In genomic region chr11:103862951-103863350, GRCm38 (mm10) we compare ENCODE assay signal across 22 mouse cellular contexts.
A peak's percentile ranks its signal among the peaks of the same experiment; 100 is the strongest.
DNase-seq lines count a peak whose midpoint lies in the region; ATAC-seq and TF ChIP-seq lines count a peak whose summit lies in the region.
"Had no signal": no experiment of that assay in that cellular context is flagged by ENCODE, and none has a peak within 500 bp of the region (broad histone marks: within the 10 kb centered on the region; RNA-seq: fewer than 3 reads in every experiment).

No protein-coding gene starts in this region.

- WGBS in heart, embryonic 10.5 days, result 54% methylated on average over 8 of the region's 8 CpGs
- 62% methylated on average over 8 of the region's 8 CpGs for WGBS in liver, embryonic 14.5 days (ENCODE audit: insufficient replicate concordance)
- WGBS in liver, postnatal 0 days (ENCODE audit: insufficient replicate concordance), result 59% methylated on average over 8 of the region's 8 CpGs
- 92% methylated on average over 8 of the region's 8 CpGs for WGBS in forebrain, embryonic 10.5 days
- 69% methylated on average over 8 of the region's 8 CpGs for WGBS in kidney, embryonic 14.5 days

- no peaks in the 10 kb centered on the region for H3K9me3 ChIP-seq in heart, embryonic 10.5 days
- no peaks in the 10 kb centered on the region for H3K9me3 ChIP-seq in liver, embryonic 14.5 days (ENCODE audit: control insufficient read depth, low read length)
- H3K9me3 ChIP-seq in liver, postnatal 0 days (ENCODE audit: low read length), result no peaks in the 10 kb centered on the region
- no peaks in the 10 kb centered on the region for H3K9me3 ChIP-seq in forebrain, embryonic 10.5 days
- H3K9me3 ChIP-seq in kidney, embryonic 14.5 days (ENCODE audit: control insufficient read depth, low read length), result no peaks in the 10 kb centered on the region
- H3K9me3 ChIP-seq: forebrain, embryonic 15.5 days; heart, embryonic 12.5 days; heart, embryonic 15.5 days; hindbrain, embryonic 10.5 days; hindbrain, embryonic 13.5 days had no signal

- no peaks in the 10 kb centered on the region for H3K27me3 ChIP-seq in heart, embryonic 10.5 days (ENCODE audit: insufficient read depth, poor library complexity, severe bottlenecking)
- H3K27me3 ChIP-seq in liver, embryonic 14.5 days (ENCODE audit: control insufficient read depth, insufficient read depth, low read length), result no peaks in the 10 kb centered on the region
- H3K27me3 ChIP-seq in liver, postnatal 0 days (ENCODE audit: insufficient read depth, low read length), result no peaks in the 10 kb centered on the region
- no peaks in the 10 kb centered on the region for H3K27me3 ChIP-seq in forebrain, embryonic 10.5 days (ENCODE audit: poor library complexity, severe bottlenecking)
- no peaks in the 10 kb centered on the region for H3K27me3 ChIP-seq in kidney, embryonic 14.5 days (ENCODE audit: control insufficient read depth, insufficient read depth, low read length)
- H3K27me3 ChIP-seq: forebrain, embryonic 15.5 days; heart, embryonic 12.5 days; heart, embryonic 15.5 days; hindbrain, embryonic 13.5 days had no signal

- no peaks in the 10 kb centered on the region; the same call in 1 of the 2 replicates for H3K4me1 ChIP-seq in heart, embryonic 10.5 days
- no peaks in the 10 kb centered on the region; a peak in 1 of 4 replicates for H3K4me1 ChIP-seq in liver, embryonic 14.5 days (replicated peaks; ENCODE audit: control insufficient read depth in 2 of 2, insufficient read depth in 2 of 2, low read length in 1 of 2)
- no peaks in the 10 kb centered on the region for H3K4me1 ChIP-seq in liver, postnatal 0 days (ENCODE audit: insufficient read depth)
- peaks cover 15% of the 10 kb centered on the region for H3K4me1 ChIP-seq in forebrain, embryonic 10.5 days
- H3K4me1 ChIP-seq in kidney, embryonic 14.5 days (ENCODE audit: control insufficient read depth, insufficient read depth, low read length), result no peaks in the 10 kb centered on the region
- H3K4me1 ChIP-seq: forebrain, embryonic 15.5 days; heart, embryonic 12.5 days; heart, embryonic 15.5 days; hindbrain, embryonic 13.5 days had no signal

- no peak for TF ChIP-seq CTCF in liver, embryonic 14.5 days (IDR thresholded peaks at IDR 0.05; ENCODE audit: low read depth)
- no peak for TF ChIP-seq CTCF in liver, postnatal 0 days (IDR thresholded peaks at IDR 0.05; ENCODE audit: low read depth)

- H3K4me3 ChIP-seq in heart, embryonic 10.5 days, result no peak overlapping the region
- no peak overlapping the region for H3K4me3 ChIP-seq in liver, embryonic 14.5 days (ENCODE audit: insufficient read depth in 1 of 2, low read depth in 2 of 2, low read length in 2 of 2)
- H3K4me3 ChIP-seq in liver, postnatal 0 days (ENCODE audit: low read depth, low read length), result no peak overlapping the region
- no peak overlapping the region for H3K4me3 ChIP-seq in forebrain, embryonic 10.5 days
- no peak overlapping the region for H3K4me3 ChIP-seq in kidney, embryonic 14.5 days (ENCODE audit: low read length)
- H3K4me3 ChIP-seq: forebrain, embryonic 15.5 days; heart, embryonic 12.5 days; heart, embryonic 15.5 days; hindbrain, embryonic 10.5 days; hindbrain, embryonic 13.5 days had no signal

- no peak overlapping the region for H3K27ac ChIP-seq in heart, embryonic 10.5 days
- no peak overlapping the region for H3K27ac ChIP-seq in liver, embryonic 14.5 days
- H3K27ac ChIP-seq in liver, postnatal 0 days (ENCODE audit: low read depth), result no peak overlapping the region
- no peak overlapping the region for H3K27ac ChIP-seq in forebrain, embryonic 10.5 days
- no peak overlapping the region for H3K27ac ChIP-seq in kidney, embryonic 14.5 days (ENCODE audit: low read depth, low read length)
- H3K27ac ChIP-seq: forebrain, embryonic 15.5 days; heart, embryonic 15.5 days; hindbrain, embryonic 10.5 days; hindbrain, embryonic 13.5 days had no signal

- no peak overlapping the region for H3K4me2 ChIP-seq in liver, embryonic 14.5 days (ENCODE audit: low read depth)
- no peak overlapping the region for H3K4me2 ChIP-seq in liver, postnatal 0 days (ENCODE audit: low read depth, low read length)
- no peak overlapping the region for H3K4me2 ChIP-seq in kidney, embryonic 14.5 days (replicated peaks; ENCODE audit: low read depth, low read length)
- H3K4me2 ChIP-seq: forebrain, embryonic 15.5 days; heart, embryonic 12.5 days; heart, embryonic 15.5 days; hindbrain, embryonic 13.5 days had no signal

- peak; percentile 11; the same call in 1 of the 2 replicates for ATAC-seq in liver, embryonic 14.5 days (ENCODE audit: insufficient read depth)
- ATAC-seq in liver, postnatal 0 days, result peak; percentile 89
- ATAC-seq in kidney, embryonic 14.5 days (ENCODE audit: low FRiP score, low TSS enrichment), result no peak
- ATAC-seq: activated CD4-positive, CD25-positive, alpha-beta regulatory T cell, adult 4 months; forebrain, embryonic 15.5 days; hindbrain, embryonic 16.5 days had no signal

- DNase-seq in heart, embryonic 10.5 days (ENCODE audit: low spot score), result peak; percentile 75
- DNase-seq in heart, adult 11 months, result no peak
- peak in 2 of 3 experiments; percentile 7 to 20 for DNase-seq in liver, embryonic 14.5 days (ENCODE audit: low read depth in 3 of 3, low spot score in 3 of 3)
- peak; percentile 45 for DNase-seq in liver, postnatal 0 days
- DNase-seq in forebrain, embryonic 10.5 days (ENCODE audit: extremely low spot score, low spot score), result no peak
- DNase-seq: adrenal gland, adult 8-10 months; adrenal gland, postnatal 25 days; cerebellum, adult 11-12 months; cerebellum, adult 8-10 months; cerebellum, postnatal 10 days; cerebellum, postnatal 36 days; gastrocnemius, postnatal 36 days; heart, postnatal 10 days; heart, postnatal 36 days had no signal

- H3K36me3 ChIP-seq in heart, embryonic 10.5 days, result peaks cover 26% of the 10 kb centered on the region
- peaks cover 4% of the 10 kb centered on the region; the same call in 1 of the 2 replicates for H3K36me3 ChIP-seq in liver, embryonic 14.5 days (replicated peaks; ENCODE audit: control insufficient read depth, insufficient read depth, low read depth)
- peaks cover 10% of the 10 kb centered on the region for H3K36me3 ChIP-seq in liver, postnatal 0 days (replicated peaks; ENCODE audit: insufficient read depth, low read length)
- peaks cover 58% of the 10 kb centered on the region for H3K36me3 ChIP-seq in forebrain, embryonic 10.5 days (replicated peaks)
- H3K36me3 ChIP-seq in kidney, embryonic 14.5 days (ENCODE audit: control insufficient read depth, insufficient read depth, low read length), result peaks cover 21% of the 10 kb centered on the region

- TF ChIP-seq EP300 in liver, embryonic 14.5 days (IDR thresholded peaks at IDR 0.05; ENCODE audit: low read depth), result no peak
- no peak for TF ChIP-seq EP300 in liver, postnatal 0 days (IDR thresholded peaks at IDR 0.05; ENCODE audit: low read depth)

- no peak overlapping the region for H3K9ac ChIP-seq in liver, embryonic 14.5 days (replicated peaks)
- no peak overlapping the region for H3K9ac ChIP-seq in liver, postnatal 0 days (replicated peaks)
- H3K9ac ChIP-seq in kidney, embryonic 14.5 days (ENCODE audit: low read depth, low read length), result no peak overlapping the region
- H3K9ac ChIP-seq: forebrain, embryonic 15.5 days; heart, embryonic 12.5 days; heart, embryonic 15.5 days; hindbrain, embryonic 13.5 days had no signal

Comparison
In these comparisons a context has a peak if more than half of its experiments do, and no peak if none do; other contexts are left out.
1. DNase-seq: peak in heart, embryonic 10.5 days (single experiment), liver, embryonic 14.5 days (2 of 3) and liver, postnatal 0 days (single experiment); none in heart, adult 11 months (single experiment) and forebrain, embryonic 10.5 days (single experiment).